Mouse (Mus musculus) hindbrain, postnatal 0 days (tissue): ENCODE measurements at regions not wholly inside any gene's neighbourhood (a gene's known extent, or its start where the extent isn't known, plus 50 kb on each side); places are given as distances from the start of the nearest gene placed in this dataset.

Source experiments
- ATAC-seq: fragments of 200-750 bp; cut with Nextera tagmentation; 2 replicates; pipeline ENCODE4 v1.8.0; 2017; ENCODE audit warnings: mild to moderate bottlenecking, moderate TSS enrichment, moderate library complexity
- DNase-seq: peaks from one replicate; pipeline ENCODE4 v3.0.0-alpha.2; 2015; ENCODE audit warnings: low spot score
- H3K27ac ChIP-seq: fragments of 300-500 bp; sonication (generic); 2 replicates; pipeline ENCODE4 v1.5.1; 2014; ENCODE audit warnings: mild to moderate bottlenecking
- H3K27me3 ChIP-seq: fragments of 300-500 bp; sonication (generic); 2 replicates; pipeline ENCODE4 v1.6.1; 2014; ENCODE audit warnings: low read length, mixed read lengths; ENCODE audit not compliant: insufficient read depth
- H3K36me3 ChIP-seq: fragments of 300-500 bp; sonication (generic); 2 replicates; pipeline ENCODE4 v1.6.1; 2014; ENCODE audit warnings: low read length, mixed read lengths; ENCODE audit not compliant: insufficient read depth
- H3K4me1 ChIP-seq: fragments of 300-500 bp; sonication (generic); 2 replicates; pipeline ENCODE4 v1.6.1; 2014; ENCODE audit warnings: antibody characterized with exemption, low read length, mixed read lengths; ENCODE audit not compliant: insufficient read depth
- H3K4me2 ChIP-seq: fragments of 300-500 bp; sonication (generic); 2 replicates; pipeline ENCODE4 v1.6.1; 2014; ENCODE audit warnings: low read depth, mild to moderate bottlenecking, low read length, moderate library complexity, mixed read lengths
- H3K4me3 ChIP-seq: fragments of 300-500 bp; sonication (generic); 2 replicates; pipeline ENCODE4 v1.5.1; 2014; ENCODE audit warnings: low read length
- H3K9ac ChIP-seq: fragments of 300-500 bp; sonication (generic); replicated peaks from 2 replicates; pipeline ENCODE4 v1.6.1; 2014; ENCODE audit warnings: mild to moderate bottlenecking, low read length, moderate library complexity, mixed read lengths
- H3K9me3 ChIP-seq: fragments of 300-500 bp; sonication (generic); 2 replicates; pipeline ENCODE4 v1.6.1; 2016; ENCODE audit warnings: low read length, mixed read lengths
- CTCF ChIP-seq: IDR thresholded peaks from 2 replicates; pipeline ENCODE4 v1.5.1; 2016; ENCODE audit warnings: antibody characterized with exemption, control low read depth, low read depth
- WGBS: fragments of 180-500 bp; shearing (Covaris S2); extraction: QIAGEN DNeasy Blood & Tissue Kit; methylation state at CpG from one replicate; pipeline ENCODE4 v1.1.7; 2014; 5-methylcytosine and 5-hydroxymethylcytosine counted together

GRCm38 (mm10) chr1:184259853-184260252 is 225.8 kb upstream of the 1700056E22Rik start:
- H3K9me3 ChIP-seq = no peaks in the 10 kb centered on the region
- WGBS = 93% methylated on average over 9 of the region's 9 CpGs
- no peak for DNase-seq

GRCm38 (mm10) chr1:184257356-184257755 is 223.3 kb upstream of the 1700056E22Rik start:
- H3K4me2 ChIP-seq = no peak overlapping the region
- 94% methylated on average over 6 of the region's 6 CpGs for WGBS
- ATAC-seq = no peak
- H3K4me3 ChIP-seq = no peak overlapping the region
- no peaks in the 10 kb centered on the region for H3K27me3 ChIP-seq
- no peaks in the 10 kb centered on the region for H3K36me3 ChIP-seq
- no peak for TF ChIP-seq CTCF
- no peak overlapping the region for H3K27ac ChIP-seq
- H3K4me1 ChIP-seq = no peaks in the 10 kb centered on the region
- no peak overlapping the region for H3K9ac ChIP-seq
- DNase-seq = no peak
- H3K9me3 ChIP-seq = no peaks in the 10 kb centered on the region

More at GRCm38 (mm10) chr1:184259853-184260252, 225.8 kb upstream of the 1700056E22Rik start:
- no peak for TF ChIP-seq CTCF
- Histone ChIP-seq H3K36me3 (no peaks in the 10 kb centered on the region), H3K27ac (no peak overlapping the region), H3K4me2 (no peak overlapping the region), H3K9ac (no peak overlapping the region), H3K27me3 (no peaks in the 10 kb centered on the region), H3K4me1 (no peaks in the 10 kb centered on the region), H3K4me3 (no peak overlapping the region)
- ATAC-seq = no peak

GRCm38 (mm10) chr1:184254951-184255350 is 220.8 kb upstream of the 1700056E22Rik start:
- TF ChIP-seq CTCF = no peak
- Histone ChIP-seq H3K4me1 (no peaks in the 10 kb centered on the region), H3K4me2 (no peak overlapping the region), H3K4me3 (no peak overlapping the region), H3K27ac (no peak overlapping the region), H3K36me3 (no peaks in the 10 kb centered on the region), H3K9me3 (no peaks in the 10 kb centered on the region), H3K27me3 (no peaks in the 10 kb centered on the region), H3K9ac (no peak overlapping the region)
- ATAC-seq (no peak), DNase-seq (no peak)
- 85% methylated on average over 4 of the region's 4 CpGs for WGBS

DNA sequence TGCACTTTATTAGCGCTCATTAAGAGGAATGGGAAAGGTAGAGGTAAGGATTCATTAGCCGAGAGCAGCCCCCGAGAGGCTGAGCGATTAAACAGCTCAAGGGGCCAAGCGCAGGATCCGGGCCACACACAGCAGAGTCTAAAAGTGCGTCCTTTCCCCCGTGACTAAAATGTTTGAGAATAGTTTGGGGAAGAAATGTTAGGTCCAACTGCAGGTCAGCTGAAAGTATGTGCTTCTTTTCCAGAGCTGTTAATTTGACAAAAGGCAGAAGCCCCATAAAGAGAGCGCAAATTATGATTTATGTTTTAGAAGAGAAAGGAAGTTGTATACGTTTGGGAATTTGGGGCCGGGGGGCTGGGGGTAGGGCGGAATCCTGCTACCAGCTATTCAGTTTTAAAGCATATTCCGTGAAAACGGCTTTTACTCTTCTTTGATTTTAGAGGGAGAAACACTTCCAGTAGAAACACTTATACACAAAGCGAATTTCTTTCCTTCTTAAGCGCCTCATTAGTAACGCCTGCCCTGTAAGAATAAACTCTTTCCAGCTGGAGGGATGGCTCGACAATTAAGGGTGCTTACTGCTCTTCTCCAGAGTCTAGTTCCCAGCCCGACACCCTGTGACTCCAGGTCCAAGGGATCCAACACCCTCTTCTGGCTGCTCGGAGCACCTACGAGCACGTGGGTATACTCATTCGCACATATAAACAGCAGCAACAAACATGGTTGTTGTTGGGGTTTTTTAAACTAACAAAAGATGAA is 210.8 kb upstream of the 1700056E22Rik start:
- H3K27me3 ChIP-seq = no peaks in the 10 kb centered on the region
- H3K27ac ChIP-seq = no peak overlapping the region
- no peak for TF ChIP-seq CTCF
- 71% methylated on average over 23 of the region's 23 CpGs for WGBS
- H3K9ac ChIP-seq = no peak overlapping the region
- no peaks in the 10 kb centered on the region for H3K4me1 ChIP-seq
- no peaks in the 10 kb centered on the region for H3K9me3 ChIP-seq
- H3K4me3 ChIP-seq = no peak overlapping the region
- DNase-seq (no peak), ATAC-seq (no peak)
- no peak overlapping the region for H3K4me2 ChIP-seq
- no peaks in the 10 kb centered on the region for H3K36me3 ChIP-seq

DNA sequence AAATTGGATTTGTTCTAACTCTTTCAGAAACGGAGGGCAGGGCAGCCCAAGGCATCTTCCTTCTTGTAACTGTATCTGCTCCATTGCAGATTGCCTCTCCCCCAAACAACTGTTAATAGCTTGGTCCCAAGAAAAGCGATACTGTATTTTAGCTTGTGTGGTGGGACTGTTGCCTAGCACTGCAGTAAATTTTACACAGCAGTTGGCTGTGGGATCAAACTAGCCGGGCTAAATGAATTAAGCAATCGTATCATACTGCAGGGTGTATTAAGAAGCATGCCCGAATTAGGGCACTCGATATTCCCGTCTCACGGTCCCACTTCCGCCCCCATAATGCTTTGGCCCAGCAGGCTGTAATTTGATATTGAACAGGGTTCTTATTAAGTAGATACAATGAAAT is 210.2 kb upstream of the 1700056E22Rik start:
- ATAC-seq (no peak), DNase-seq (no peak)
- H3K9me3 ChIP-seq = no peaks in the 10 kb centered on the region
- TF ChIP-seq CTCF = no peak
- WGBS = 73% methylated on average over 9 of the region's 9 CpGs
- H3K4me3 ChIP-seq = no peak overlapping the region
- no peaks in the 10 kb centered on the region for H3K4me1 ChIP-seq
- no peak overlapping the region for H3K9ac ChIP-seq
- no peak overlapping the region for H3K4me2 ChIP-seq
- no peaks in the 10 kb centered on the region for H3K27me3 ChIP-seq
- no peak overlapping the region for H3K27ac ChIP-seq
- no peaks in the 10 kb centered on the region for H3K36me3 ChIP-seq

DNA sequence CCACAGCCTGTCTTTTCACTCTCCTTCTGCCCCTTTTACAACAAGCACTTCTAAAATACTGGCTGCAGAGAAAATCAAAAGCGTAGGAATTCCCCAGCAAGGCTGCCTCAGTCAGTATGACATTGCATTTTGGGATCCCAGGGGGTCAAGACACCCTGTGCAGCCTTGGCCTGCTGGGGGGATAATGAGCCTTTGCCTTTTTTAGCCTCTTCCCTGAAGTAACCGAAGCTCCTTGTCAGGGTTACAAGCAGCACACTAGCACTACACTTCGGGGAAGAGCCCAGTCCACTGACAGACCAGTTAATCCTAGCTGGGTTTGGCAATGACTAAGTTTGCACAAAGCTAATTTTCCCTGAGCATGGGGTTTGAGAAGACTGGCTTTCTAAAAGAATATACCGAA is 207.7 kb upstream of the 1700056E22Rik start:
- DNase-seq (no peak), ATAC-seq (no peak)
- Histone ChIP-seq H3K36me3 (no peaks in the 10 kb centered on the region), H3K9ac (no peak overlapping the region), H3K27me3 (no peaks in the 10 kb centered on the region), H3K4me2 (no peak overlapping the region), H3K9me3 (no peaks in the 10 kb centered on the region), H3K4me1 (no peaks in the 10 kb centered on the region), H3K4me3 (no peak overlapping the region), H3K27ac (no peak overlapping the region)
- TF ChIP-seq CTCF = no peak
- 69% methylated on average over 4 of the region's 4 CpGs for WGBS
